Mouse (Mus musculus) erythroblast, embryonic 14.5 days (primary cell): ENCODE results near the gene Zfp365.

ENCODE experiments used
- GATA1 ChIP-seq: IDR thresholded peaks from 2 replicates; pipeline ENCODE4 v1.6.1; 2012; ENCODE audit warnings: low read length, inconsistent platforms, mixed read lengths
- TAL1 ChIP-seq: IDR thresholded peaks from 3 replicates; pipeline ENCODE4 v1.6.1; 2012; ENCODE audit warnings: low read length, inconsistent platforms, mixed read lengths

- no peak for TF ChIP-seq GATA1
- no peak for TF ChIP-seq TAL1
Observed at GRCm38 (mm10) chr10:67846016-67846650, 66.3 kb downstream of the Zfp365 start.
